Mouse (Mus musculus) lung, postnatal 25 days (tissue): ENCODE data around the gene Mtfr1l.
A peak's percentile ranks its signal among the peaks of the same experiment; 100 is the strongest.

ENCODE experiments used
- DNase-seq: peaks from one replicate; pipeline ENCODE4 v3.0.0; 2022; ENCODE audit warnings: low spot score

Mtfr1l gene

DNA sequence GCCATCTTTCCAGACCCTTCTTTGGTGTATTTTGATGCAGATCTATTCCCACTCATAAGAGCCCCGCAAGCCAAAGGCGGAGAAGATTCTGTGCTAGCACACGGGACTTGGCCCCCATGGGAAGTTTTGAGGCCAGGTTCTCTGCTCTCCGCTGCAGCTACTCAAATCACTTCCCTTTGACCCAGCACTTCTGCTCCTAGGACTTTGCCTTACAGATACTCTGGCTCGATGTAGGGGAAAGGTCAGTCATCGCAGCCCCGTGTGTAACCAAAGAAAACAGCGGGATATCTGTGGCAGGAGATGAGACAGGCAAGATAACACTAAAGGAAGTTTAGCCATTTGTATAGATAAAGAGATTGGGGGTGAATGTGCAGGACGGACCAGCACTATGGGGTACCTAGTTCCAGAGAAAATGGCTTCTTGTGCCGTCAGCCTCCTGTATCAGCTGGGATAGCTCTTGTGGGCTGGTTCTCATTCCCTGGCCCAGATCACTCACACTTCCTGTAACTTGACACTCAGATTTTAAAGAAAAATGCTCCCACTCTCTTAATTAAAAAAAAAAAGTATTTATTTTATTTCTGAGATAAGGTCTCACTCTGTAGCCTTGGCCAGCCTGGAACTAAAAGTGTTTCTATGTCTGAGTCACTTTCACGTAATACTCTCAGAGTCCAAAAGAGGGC is 45.1 kb downstream of the Mtfr1l start:
- DNase-seq = no peak

DNA sequence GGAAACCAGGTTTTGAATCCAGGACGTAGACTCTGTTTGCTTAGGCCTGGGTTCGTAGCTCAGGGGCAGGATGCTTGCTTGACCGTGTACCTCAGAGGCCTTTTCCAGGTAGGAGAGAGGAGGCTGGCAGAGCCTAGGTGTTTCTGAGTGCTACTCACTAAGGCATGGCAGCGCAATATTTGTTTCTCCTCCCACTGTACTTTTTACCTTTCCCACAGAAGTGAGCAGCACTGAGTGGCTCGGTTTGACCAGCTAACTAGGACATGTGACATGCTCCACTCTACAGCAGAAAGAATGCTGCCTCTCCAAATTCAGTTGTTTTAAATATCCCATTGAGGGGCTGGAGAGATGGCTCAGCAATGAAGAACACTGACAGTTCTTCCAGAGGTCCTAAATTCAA is 47.0 kb downstream of the Mtfr1l start:
- DNase-seq = peak; percentile 78

DNA sequence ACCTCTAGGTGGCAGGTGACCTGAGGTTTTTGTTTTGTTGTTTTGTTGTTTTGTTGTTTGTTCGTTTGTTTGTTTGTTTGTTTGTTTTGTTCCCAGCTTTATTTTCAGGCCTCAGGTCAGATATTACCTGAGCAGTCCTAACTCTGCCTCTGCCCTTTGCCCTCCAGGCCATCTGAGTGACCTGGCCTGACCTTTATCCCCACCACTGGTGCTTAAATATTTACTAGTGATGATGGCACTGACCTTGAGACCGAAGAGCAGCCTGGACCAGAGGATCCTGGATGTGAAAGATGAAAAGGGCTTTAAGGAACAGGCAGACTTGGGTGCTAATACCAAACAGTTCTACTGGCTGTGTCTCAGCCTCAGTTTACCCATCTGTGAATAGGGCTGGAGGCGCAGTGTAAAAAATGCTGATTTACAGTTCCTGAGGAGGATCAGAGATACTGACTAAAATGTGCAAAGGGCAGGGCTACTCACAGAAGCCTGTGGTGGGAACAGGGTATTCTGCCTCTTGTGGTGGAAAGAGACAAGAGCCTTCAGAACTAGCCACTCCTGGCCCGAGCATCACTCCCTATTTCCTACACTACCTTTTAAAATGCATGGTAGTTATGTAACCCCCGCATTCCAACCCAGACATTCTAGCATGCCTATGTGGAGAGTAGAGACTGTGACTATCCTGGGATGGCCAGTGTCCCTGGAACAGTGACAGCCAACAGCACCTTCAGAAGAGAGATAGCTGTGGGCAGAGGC is 49.9 kb downstream of the Mtfr1l start:
- no peak for DNase-seq

DNA sequence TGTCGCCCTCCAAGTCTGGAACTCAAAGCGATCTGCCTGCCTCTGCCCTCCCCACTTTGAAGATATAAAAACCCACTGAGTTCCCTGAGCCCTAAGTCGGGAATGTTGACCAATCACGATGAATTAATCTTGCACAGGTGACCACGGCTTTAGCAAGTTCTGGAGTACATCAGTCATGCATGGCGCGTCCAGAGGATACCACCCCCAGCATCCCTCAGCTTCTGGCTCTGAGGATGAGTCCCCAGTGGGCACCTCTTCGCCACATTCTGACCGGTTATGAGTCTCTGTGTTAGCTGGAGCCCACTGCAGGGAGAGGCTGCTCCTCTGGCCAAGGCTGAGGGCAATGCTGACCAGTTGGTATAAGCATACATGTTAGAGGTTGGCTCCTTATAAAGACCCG is 51.0 kb downstream of the Mtfr1l start:
- DNase-seq = no peak

DNA sequence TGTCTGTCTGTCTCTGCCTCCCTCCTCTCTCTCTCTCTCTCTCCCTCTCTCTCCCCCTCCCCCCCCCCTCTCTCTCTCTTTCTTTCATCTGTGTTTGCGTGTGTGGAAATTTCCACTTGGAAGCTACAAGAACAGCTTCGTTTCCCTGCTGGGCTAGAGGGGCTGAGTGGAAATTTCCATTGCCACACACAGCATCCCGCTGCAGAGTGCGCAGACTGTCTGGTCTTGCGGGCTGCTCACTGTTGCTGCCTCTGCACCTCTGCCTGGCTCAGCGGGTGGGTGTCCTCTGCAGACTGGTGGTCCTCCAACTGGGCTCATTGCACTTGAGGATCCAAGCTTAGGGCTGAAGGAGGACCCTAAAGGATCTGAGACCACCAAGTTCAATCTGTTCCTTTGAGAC is 51.5 kb downstream of the Mtfr1l start:
- DNase-seq = peak; percentile 31

DNA sequence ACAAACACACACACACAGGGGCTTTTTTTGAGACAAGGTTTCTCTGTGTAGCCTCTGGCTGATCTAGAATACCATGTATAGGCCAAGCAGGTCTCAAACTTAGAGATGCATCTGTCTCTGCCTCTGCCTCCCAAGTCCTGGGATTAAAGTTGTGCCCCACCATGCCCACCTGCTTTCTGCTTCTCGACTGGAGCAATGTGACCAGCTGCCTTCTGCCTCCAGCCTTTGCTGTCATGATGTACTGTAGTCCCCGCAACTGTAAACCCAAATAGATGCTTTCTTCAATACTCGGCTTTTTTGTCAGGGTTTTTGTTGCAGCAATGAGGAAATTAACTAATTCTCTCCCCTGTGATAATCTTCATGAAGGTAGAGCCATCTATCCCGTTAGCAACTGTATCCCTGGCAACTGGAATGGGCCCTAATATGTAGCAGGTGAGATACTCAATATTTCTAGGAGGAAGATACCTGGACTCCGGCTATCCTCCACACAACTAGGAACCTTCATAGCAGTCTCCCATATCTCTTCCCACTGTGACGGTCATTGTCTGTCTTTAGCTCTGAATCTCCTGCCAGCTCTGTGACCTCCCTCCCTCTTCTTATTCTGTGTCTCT is 52.0 kb downstream of the Mtfr1l start:
- DNase-seq = no peak

DNA sequence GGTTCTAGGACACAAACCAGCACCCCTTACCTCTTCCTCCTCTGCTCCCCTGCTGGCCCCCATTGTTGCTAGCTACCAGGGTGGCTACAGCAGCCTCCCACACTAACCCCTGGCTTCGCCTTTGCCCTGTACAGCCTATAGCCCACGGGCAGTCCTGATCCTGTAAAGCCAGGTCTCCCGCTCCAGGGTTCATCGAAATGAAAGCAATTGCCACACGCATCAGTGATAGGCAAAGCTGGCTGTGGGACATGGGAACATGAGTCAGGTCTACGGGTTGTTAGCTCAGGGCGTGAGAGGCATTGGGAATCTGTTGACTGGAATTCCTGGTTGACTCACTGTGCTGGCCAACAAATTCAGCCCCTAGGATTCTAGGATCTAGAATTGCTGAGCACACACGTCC is 52.7 kb downstream of the Mtfr1l start:
- no peak for DNase-seq

DNA sequence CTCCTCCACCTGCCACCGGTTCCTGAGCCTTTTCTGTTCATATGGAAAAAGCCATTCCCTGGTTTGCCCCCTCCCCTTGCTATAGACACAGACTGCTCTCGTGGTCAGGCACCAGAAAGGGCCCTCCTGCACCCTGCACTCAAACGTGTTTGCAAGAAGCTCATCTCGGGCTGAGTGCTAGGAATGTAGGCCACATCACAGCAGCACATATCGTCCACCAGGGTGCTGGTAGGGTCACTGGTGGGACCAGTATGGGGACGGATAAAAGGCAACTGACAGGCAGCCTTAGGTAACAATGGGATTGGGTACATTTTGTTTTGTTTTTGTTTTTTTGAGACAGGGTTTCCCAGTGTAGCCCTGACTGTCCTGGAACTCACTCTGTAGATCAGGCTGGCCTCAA is 53.9 kb downstream of the Mtfr1l start:
- no peak for DNase-seq

DNA sequence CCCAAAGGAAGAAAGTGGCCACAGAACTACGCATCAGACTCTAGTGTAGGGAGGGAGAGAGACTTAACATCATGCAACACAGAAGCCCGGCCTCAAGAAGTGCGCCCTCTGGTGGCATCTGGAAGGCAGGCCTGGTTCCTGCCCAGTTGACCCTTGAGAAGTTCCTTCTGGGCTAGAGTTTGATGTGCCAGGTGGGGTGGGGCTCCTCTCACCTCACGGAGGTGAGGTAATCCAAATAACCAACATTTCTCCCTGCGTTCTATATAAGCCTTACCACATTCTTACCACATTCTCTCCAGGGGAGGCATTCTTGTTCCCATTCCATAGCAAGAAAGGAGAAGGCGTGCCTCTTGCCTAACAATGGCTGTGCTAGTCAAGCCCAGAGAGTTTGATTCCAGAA is 54.3 kb downstream of the Mtfr1l start:
- DNase-seq = peak; percentile 92

DNA sequence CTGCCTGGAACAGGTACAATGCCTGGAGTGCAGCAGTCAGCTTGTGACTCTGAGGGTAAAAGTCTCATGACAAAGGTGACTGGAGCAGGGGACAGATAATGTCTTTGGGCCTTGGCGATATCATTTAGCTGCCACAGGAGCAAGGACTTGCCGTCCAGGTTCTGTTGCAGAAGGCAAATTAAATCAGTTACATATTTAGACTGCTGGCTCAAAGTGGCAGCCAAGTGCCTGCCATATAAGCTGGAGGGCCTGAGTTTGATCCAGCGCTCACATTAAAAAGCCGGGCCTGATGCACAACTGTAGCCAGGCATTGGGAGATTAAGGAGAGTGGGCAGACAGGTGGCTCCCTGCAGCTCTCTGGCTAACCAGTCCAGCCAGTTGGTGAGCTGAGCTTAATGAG is 55.3 kb downstream of the Mtfr1l start:
- no peak for DNase-seq

DNA sequence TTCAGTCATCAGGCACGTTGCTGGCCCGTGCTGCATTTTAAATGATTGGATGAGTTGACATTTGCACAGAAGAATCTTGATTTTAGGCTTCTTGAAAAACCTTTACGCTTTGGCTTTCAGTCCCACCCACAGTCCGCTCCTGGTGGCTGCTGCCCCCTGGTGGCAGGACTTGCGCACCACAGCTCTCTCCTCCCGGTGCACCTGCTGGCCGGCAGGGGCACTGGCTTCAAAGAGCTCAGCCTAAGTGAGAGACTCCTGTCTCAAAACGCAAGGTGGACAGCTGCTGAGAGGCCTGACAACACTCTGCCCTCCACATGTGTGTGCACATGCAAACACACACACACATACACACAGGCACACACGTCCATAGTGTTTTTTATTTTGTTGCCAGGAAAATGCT is 57.2 kb downstream of the Mtfr1l start:
- peak; percentile 92 for DNase-seq

DNA sequence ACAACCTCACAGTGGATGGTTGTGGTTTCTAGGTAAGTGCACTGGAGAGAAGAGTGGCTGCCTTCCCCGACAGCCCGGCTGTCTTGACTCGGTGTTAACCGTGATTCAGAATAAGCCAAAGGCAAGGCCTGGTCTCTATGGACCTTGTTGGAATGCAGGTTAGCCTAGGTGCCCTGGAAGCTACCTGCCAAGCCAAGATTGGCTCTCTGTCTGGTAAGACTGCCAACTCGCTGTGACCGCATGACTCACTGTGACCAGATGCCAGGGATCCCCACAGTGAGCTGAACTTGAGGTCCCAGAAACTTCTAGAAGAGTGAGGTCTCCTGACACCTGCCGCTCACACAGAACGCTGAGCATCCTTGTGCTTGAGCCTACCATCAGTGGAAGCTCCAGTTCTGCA is 58.3 kb downstream of the Mtfr1l start:
- peak; percentile 35 for DNase-seq
